Mouse (Mus musculus): ENCODE data around the gene Pjvk. TPM values are rescaled to one million over a fixed set of nuclear protein-coding genes. Genes with fewer than 3 reads are reported as not detected.

The Pjvk gene
- total RNA-seq, 1 experiment from 2014 or later = not detected

DNA sequence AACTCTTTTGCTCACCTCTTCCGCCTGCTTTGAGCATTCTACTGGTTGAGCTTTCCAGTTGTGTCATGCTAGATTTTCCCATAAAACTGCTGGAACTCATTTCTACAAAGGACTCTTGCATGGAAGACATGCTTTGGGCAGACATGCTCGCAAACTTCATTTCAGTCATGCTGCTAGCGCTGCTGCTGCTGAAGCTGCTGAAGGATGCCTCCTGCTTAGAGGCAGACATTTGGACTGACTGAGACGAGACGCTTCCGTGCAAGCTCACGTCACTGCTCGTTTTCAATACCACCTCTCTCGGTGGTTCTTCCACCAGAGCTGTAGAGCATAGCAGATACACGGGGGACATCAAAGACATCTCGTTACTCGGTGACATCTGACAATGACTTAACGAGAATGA lies 57.4 kb downstream of the Pjvk start:
- no peak for ATAC-seq (replicated peaks; ENCODE audit: low read depth, poor library complexity, severe bottlenecking)

Other genes starting within 250 kb of the Pjvk start
- not detected in 2 replicates for gene Osbpl6, start 242.0 kb upstream of the Pjvk start, total RNA-seq (2017)
- gene Prkra, start 461 bp upstream of the Pjvk start, total RNA-seq (2017) = 21.0 and 22.5 TPM in 2 replicates
- 14.4 and 20.9 TPM in 2 replicates for gene Fkbp7, start 24.6 kb downstream of the Pjvk start, total RNA-seq (2017)
- gene Plekha3, start 26.8 kb downstream of the Pjvk start, total RNA-seq (2017) = 16.2 and 25.4 TPM in 2 replicates

All from common myeloid progenitor, adult 5-6 weeks (primary cell).